Mouse (Mus musculus) midbrain, postnatal 0 days (tissue): ENCODE data around the gene Slc9a3r2. TPM values are rescaled to one million over a fixed set of nuclear protein-coding genes. Genes with fewer than 3 reads are reported as not detected.
A peak's percentile ranks its signal among the peaks of the same experiment; 100 is the strongest.

ENCODE experiments used
- ATAC-seq: fragments of 200-750 bp; cut with Nextera tagmentation; 2 replicates; pipeline ENCODE4 v1.8.0; 2017; ENCODE audit warnings: moderate number of reproducible peaks, mild to moderate bottlenecking, moderate TSS enrichment, moderate library complexity; ENCODE audit not compliant: low FRiP score
- DNase-seq: peaks from one replicate; pipeline ENCODE4 v3.0.0-alpha.2; 2015; ENCODE audit warnings: low spot score
- H3K27ac ChIP-seq: fragments of 300-500 bp; sonication (generic); 2 replicates; pipeline ENCODE4 v1.5.1; 2014; ENCODE audit warnings: low read depth, mild to moderate bottlenecking, low read length, mixed read lengths
- H3K27me3 ChIP-seq: fragments of 300-500 bp; sonication (generic); 2 replicates; pipeline ENCODE4 v1.6.1; 2014; ENCODE audit warnings: low read length, control low read depth, mixed read lengths; ENCODE audit not compliant: insufficient read depth
- H3K36me3 ChIP-seq: fragments of 300-500 bp; sonication (generic); 2 replicates; pipeline ENCODE4 v1.6.1; 2014; ENCODE audit warnings: low read length, control low read depth, mixed read lengths; ENCODE audit not compliant: insufficient read depth
- H3K4me1 ChIP-seq: fragments of 300-500 bp; sonication (generic); 2 replicates; pipeline ENCODE4 v1.6.1; 2014; ENCODE audit warnings: mild to moderate bottlenecking, control low read depth, antibody characterized with exemption, low read length, mixed read lengths; ENCODE audit not compliant: insufficient read depth
- H3K4me2 ChIP-seq: fragments of 300-500 bp; sonication (generic); 2 replicates; pipeline ENCODE4 v1.6.1; 2014; ENCODE audit warnings: low read depth, mild to moderate bottlenecking, low read length, mixed read lengths; ENCODE audit not compliant: poor library complexity, severe bottlenecking
- H3K4me3 ChIP-seq: fragments of 300-500 bp; sonication (generic); 2 replicates; pipeline ENCODE4 v1.5.1; 2014; ENCODE audit warnings: low read depth, mild to moderate bottlenecking, low read length, moderate library complexity
- H3K9ac ChIP-seq: fragments of 300-500 bp; sonication (generic); replicated peaks from 2 replicates; pipeline ENCODE4 v1.6.1; 2014; ENCODE audit warnings: mild to moderate bottlenecking, low read length, moderate library complexity, mixed read lengths; ENCODE audit not compliant: poor library complexity, severe bottlenecking
- H3K9me3 ChIP-seq: fragments of 300-500 bp; sonication (generic); 2 replicates; pipeline ENCODE4 v1.6.1; 2016; ENCODE audit warnings: low read length, control low read depth
- CTCF ChIP-seq: IDR thresholded peaks from 2 replicates; pipeline ENCODE4 v1.5.1; 2016; ENCODE audit warnings: antibody characterized with exemption, mild to moderate bottlenecking
- WGBS: fragments of 180-500 bp; shearing (Covaris S2); extraction: QIAGEN DNeasy Blood & Tissue Kit; methylation state at CpG from one replicate; pipeline ENCODE4 v1.1.7; 2014; 5-methylcytosine and 5-hydroxymethylcytosine counted together
- polyA plus RNA-seq: library from polyadenylated mRNA; unstranded; fragments of >200 nt; fragmentation: Nextera tagmentation; extraction: Ambion mirVana; gene quantifications from 2 replicates; pipeline ENCODE4 v1.2.1, GENCODE M21; 2015
- total RNA-seq: library from RNA; depleted of rRNA; stranded (reverse); fragments of >200 nt; gene quantifications from 2 replicates; pipeline ENCODE4 v1.2.3, GENCODE M21; 2014

Gene Slc9a3r2
- total and polyA plus RNA-seq, 2 experiments from 2014 or later = 52.1 to 62.8 TPM

DNA sequence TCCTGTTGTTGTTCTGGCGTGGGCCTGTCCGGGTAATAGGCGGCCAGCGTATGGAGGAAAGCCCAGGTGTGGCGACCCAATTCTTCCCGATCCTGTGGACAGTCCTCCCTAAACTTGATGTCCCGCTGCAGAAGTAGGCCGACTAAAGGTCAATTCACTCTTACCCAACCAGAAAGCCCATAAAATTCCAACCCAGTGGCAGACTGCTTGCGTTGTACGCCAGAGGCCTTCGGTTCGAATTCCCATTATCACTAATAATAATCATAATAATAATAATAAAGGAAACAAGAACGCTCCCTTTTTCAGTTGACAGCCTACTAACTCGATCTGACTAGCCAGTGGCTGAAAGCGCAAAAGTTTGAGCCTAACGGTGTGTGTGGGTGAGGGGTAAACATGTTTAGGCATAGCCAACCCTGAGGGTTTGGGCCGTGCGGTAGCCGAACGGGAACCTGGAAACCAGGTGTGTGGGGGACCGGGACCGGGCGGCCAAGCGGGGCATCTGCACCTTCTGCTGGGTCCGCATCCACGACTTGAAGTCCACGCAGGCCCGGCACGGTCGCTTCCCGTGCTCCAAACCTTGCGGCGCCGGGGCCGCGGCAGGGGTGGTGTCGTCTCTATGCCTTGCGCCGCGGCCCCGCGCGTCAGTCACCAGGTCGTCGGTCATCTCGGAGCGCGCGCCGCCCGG is 45.3 kb upstream of the Slc9a3r2 start:
- Histone ChIP-seq H3K4me1 (peaks cover 4% of the 10 kb centered on the region; the same call in 1 of the 2 replicates), H3K27ac (peak overlapping the region; percentile 87), H3K27me3 (no peaks in the 10 kb centered on the region), H3K36me3 (peaks cover 18% of the 10 kb centered on the region), H3K4me2 (peak overlapping the region; percentile 63), H3K4me3 (peak overlapping the region; percentile 79), H3K9ac (peak overlapping the region; percentile 79), H3K9me3 (no peaks in the 10 kb centered on the region)
- ATAC-seq (no peak; the same call in 1 of the 2 replicates), DNase-seq (no peak)
- WGBS = 7% methylated on average over 46 of the region's 51 CpGs
- no peak for TF ChIP-seq CTCF

DNA sequence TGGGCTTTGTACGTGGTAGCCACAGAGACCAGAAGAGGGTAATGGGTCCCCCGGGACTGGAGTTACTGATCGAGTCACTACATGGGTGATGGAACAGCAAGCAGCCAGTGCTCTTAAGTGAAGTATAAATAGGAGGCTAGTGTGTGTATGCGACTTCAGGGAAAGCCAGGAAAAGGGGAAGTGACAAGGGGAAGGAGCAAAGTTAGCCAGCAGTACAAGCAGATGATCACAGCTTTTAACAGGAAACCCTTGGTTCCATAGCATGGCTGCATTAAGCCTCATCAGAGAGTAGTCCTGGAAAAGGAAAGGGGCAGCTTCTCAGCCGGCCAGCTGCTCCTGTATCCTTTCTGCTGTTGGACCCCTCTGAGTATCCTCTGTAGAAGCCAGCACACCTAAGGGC is 42.3 kb upstream of the Slc9a3r2 start:
- 87% methylated on average over 5 of the region's 5 CpGs for WGBS
- H3K27me3 ChIP-seq = no peaks in the 10 kb centered on the region

DNA sequence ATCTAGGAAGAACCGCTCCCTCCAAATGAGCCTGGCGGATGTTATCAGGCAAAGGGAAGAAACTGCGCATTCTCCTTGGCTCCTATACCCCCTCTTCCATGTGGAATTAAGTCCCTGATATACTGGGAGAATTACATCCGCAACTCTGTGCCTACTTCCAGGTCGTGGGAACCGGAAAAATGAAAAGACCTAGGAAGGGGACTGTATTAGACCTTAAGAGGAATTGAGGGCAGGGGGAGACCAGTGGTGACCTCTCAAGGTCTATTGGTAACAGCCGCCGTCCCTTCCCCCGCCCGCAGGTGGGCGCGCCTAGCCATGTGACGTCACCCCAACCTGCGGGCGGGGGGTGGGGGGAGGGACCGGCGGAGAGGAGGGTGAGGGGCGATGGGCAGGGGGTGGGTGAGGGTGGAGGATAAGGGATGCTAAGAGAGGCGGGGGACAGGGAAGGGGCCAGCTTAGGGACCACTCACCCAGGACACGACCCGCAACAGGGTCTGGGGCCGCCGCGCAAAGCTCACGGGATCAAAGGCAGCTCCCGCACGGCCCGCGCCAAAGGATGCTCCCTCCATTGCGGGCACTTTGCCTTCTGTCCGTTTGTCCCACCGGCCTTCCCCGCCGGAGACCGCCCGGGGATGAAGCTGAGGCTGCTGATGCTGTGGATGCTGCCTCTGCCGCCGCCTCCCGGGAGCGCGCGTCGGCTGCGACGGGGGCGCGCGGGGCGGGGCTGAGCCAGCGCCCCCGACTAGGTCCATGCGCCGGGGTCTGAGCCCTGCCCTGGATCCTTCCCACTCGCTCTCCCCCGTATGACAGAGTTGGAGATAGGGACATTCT is 39.3 kb upstream of the Slc9a3r2 start, which contains the start of gene Syngr3:
TSS of gene Syngr3 (minus strand) at position 705 of the 831 bp plus-strand sequence.
- H3K4me2 ChIP-seq = peak within 1 kb of the TSS; percentile 65
- no peaks in the 10 kb centered on the region for H3K9me3 ChIP-seq
- 2% methylated on average over 52 of the region's 55 CpGs for WGBS
- peak; percentile 70 for DNase-seq
- TF ChIP-seq CTCF = 0 out of 2 replicates have a peak, but pooled peaks have one; percentile 15
- ATAC-seq = peak; percentile 76
- peak within 1 kb of the TSS; percentile 93 for H3K9ac ChIP-seq
- peaks cover 23% of the 10 kb centered on the region for H3K36me3 ChIP-seq
- H3K27me3 ChIP-seq = no peaks in the 10 kb centered on the region
- peaks cover 14% of the 10 kb centered on the region for H3K4me1 ChIP-seq
- H3K27ac ChIP-seq = peak within 1 kb of the TSS; percentile 89
- peak within 1 kb of the TSS; percentile 64 for H3K4me3 ChIP-seq

More for the DNA sequence above, 42.3 kb upstream of the Slc9a3r2 start:
- Histone ChIP-seq H3K9me3 (no peaks in the 10 kb centered on the region), H3K9ac (no peak overlapping the region), H3K27ac (no peak overlapping the region), H3K4me3 (no peak overlapping the region), H3K36me3 (peaks cover 9% of the 10 kb centered on the region; the same call in 1 of the 2 replicates), H3K4me1 (peaks cover 14% of the 10 kb centered on the region), H3K4me2 (no peak overlapping the region)
- TF ChIP-seq CTCF = no peak
- no peak for ATAC-seq
- no peak for DNase-seq

DNA sequence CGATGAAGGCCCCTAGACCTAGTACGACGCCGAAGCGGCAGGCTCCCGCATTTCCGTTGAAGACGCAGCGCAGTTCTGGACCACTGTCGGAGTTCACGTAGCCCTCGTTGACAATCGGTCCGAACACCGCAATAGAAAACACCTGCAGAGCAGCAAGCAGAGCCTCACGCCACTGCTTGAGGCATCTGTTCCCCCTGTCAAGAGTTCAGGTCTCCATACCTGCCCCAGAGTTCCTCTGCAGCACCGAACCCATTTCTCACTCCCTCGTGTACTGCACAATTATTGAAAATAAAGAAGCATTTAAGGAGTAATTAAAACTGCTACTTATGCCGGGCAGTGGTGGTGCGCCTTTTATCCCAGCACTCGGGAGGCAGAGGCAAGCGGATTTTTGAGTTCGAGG is 37.5 kb upstream of the Slc9a3r2 start:
- H3K36me3 ChIP-seq = peaks cover 18% of the 10 kb centered on the region
- H3K27me3 ChIP-seq = no peaks in the 10 kb centered on the region
- H3K9ac ChIP-seq = peak overlapping the region; percentile 44; the same call in 1 of the 2 replicates
- H3K9me3 ChIP-seq = no peaks in the 10 kb centered on the region
- H3K4me3 ChIP-seq = peak overlapping the region; percentile 64
- peak overlapping the region; percentile 65 for H3K4me2 ChIP-seq
- WGBS = 21% methylated on average over 23 of the region's 23 CpGs
- no peak for DNase-seq
- no peak for ATAC-seq
- peaks cover 14% of the 10 kb centered on the region for H3K4me1 ChIP-seq
- H3K27ac ChIP-seq = no peak overlapping the region
- TF ChIP-seq CTCF = no peak

DNA sequence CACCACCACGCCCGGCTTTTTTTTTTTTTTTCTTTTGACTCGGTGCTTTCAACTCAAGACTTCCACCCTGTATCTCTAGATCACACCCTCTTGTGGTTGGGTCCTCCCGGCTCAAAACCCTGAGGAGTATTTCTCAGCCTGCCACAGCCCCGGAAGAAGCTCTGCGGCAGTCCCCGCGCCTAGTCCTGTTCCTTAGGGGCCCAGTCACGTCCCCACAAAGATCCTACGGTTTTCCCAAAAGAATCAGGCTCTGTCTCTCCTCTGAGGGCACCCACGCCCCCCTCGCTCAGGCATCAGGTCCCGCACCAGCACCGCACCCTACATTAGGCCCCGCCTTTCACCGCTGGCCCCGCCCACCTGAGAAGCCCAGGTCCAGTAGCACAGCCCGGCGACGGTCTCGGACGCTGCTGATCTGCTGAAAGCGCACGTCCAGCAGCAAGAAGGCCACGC is 37.0 kb upstream of the Slc9a3r2 start:
- Histone ChIP-seq H3K27me3 (no peaks in the 10 kb centered on the region), H3K4me1 (peaks cover 14% of the 10 kb centered on the region), H3K27ac (no peak overlapping the region), H3K36me3 (peaks cover 17% of the 10 kb centered on the region), H3K4me2 (peak overlapping the region; percentile 65), H3K9me3 (no peaks in the 10 kb centered on the region), H3K9ac (peak overlapping the region; percentile 44; the same call in 1 of the 2 replicates), H3K4me3 (peak overlapping the region; percentile 64)
- no peak for DNase-seq
- TF ChIP-seq CTCF = no peak
- ATAC-seq = no peak
- WGBS = 2% methylated on average over 25 of the region's 25 CpGs
